Mouse (Mus musculus) lung, postnatal 25 days (tissue): ENCODE results near the gene 2210016L21Rik.
"Not testable (repeated sequence)": the region's sequence is repeated elsewhere in the genome, so short reads cannot be mapped to it uniquely, and the experiment has no call there.

Source experiments
- DNase-seq: peaks from one replicate; pipeline ENCODE4 v3.0.0; 2022; ENCODE audit warnings: low spot score

Gene 2210016L21Rik

GRCm38 (mm10) chr5:114942074-114942765 lies at the start of gene 2210016L21Rik:
Gene 2210016L21Rik (plus strand): TSS chr5:114942158.
- DNase-seq = peak; percentile 90

GRCm38 (mm10) chr5:114895542-114895941 lies 46.4 kb upstream of the 2210016L21Rik start:
- no peak for DNase-seq

DNA sequence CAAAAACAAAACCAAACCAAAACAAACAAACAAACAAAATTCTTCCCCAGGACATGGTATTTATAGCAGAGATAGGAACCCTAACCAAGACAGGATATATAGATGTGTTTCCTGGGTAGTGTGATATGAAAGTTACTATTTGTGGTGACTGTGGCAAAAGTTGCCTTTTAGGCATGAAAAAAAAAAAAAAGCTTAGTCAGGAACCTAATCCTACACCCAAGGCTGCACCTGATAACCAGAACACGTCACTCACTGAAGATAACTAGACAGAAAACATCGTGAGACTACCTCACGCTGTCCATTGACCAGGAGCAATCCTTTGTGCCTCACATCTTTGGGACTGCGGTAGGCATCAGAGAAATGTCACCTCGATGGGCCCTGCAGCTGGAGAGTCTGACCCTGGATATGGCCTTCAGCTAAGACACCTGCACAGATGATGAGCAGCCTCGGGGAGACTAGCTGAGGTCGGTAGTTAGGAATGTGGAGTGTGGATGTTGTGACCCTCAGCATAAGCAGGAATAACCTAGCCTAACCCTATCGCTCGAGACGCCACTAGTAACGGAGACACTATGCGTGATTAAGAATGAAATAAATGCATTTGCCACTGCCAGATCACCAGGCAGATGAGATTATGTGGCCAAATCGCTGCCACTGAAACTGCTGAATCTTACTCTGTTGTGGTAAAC lies 45.1 kb upstream of the 2210016L21Rik start, which contains the start of gene Oasl2:
TSS of gene Oasl2 (plus strand) at position 249 of the 686 bp plus-strand sequence.
- no peak for DNase-seq

DNA sequence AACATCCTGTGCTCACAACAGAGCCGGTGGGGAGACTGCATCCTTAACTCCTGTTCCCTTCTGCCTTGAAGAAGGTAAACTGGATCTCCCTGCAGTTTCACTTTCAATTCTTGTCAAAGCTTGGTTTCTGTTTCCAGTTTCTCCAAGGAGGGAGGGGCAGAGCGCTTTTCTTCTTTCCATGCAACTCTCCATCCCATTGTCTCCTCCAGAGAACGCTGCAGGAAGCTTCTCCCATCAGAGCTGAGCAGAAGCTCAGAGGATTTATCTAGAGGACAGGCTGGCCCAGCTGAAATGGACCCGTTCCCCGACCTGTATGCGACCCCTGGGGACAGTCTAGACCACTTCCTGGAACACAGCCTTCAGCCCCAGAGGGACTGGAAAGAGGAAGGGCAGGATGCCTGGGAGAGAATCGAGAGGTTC lies 44.6 kb upstream of the 2210016L21Rik start:
- peak; percentile 57 for DNase-seq

DNA sequence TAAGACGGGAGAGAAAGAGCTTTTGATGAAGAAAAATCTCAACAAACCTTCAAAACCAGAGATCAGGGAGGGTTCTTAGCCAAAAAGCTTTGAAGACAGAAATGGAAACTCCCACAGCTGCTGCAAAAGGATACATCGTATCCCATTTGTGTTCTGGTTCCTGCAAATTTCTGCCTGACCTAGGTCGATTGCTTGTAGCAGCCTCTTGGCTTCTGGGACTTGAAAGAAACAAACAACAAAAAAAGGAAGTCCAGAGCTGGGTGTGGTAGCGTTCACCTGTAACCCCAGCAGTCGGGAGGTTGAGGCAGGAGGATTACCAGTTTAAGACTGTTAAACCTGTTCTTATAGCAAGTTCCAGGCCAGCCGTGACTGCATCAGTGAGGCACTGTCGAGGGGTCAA lies 43.1 kb upstream of the 2210016L21Rik start:
- no peak for DNase-seq

GRCm38 (mm10) chr5:114902413-114902812 lies 39.5 kb upstream of the 2210016L21Rik start:
- peak; percentile 18 for DNase-seq

- DNase-seq = no peak
These were observed 33.2 kb upstream of the 2210016L21Rik start for GRCm38 (mm10) chr5:114908598-114909305.

DNA sequence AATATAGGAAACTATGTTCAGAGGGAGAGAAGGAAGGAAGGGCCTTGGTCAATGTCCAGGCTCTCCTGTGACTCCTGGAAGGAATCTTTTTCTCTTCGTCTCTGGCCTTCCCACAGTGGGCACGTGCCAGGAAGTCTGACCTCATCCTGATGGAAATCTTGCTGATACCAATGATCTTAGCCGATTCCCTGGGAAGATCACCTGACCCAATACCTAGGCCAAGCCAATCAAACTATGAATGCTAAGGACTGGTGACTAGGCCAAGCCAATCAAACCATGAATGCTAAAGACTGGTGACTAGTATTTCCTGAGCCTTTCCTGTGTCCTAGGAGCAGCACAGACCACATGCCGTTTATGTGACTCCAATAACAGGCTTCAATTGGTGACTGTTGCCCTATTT lies 28.3 kb upstream of the 2210016L21Rik start:
- DNase-seq = no peak

GRCm38 (mm10) chr5:114914855-114915254 lies 27.1 kb upstream of the 2210016L21Rik start:
- DNase-seq = no peak

DNA sequence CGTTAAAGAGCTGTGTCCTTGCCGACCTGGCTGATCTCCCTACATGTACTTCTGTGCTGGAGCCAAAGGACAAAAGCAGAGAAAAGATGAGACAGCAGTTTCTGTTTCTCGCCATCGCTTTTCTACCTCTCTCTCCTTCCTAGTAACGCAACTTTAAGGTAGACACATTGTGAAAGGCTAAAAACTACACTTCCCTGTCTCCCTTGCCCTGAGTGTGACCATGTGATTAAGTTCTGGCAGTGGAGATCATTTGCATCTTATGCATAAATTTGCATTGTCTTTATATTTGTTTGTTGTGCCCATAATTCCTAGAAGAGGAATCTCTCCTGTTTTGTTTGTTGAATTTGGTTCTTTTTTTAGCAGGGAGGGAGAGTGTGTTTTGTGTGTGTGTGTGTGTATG lies 26.1 kb upstream of the 2210016L21Rik start:
- DNase-seq = no peak

DNA sequence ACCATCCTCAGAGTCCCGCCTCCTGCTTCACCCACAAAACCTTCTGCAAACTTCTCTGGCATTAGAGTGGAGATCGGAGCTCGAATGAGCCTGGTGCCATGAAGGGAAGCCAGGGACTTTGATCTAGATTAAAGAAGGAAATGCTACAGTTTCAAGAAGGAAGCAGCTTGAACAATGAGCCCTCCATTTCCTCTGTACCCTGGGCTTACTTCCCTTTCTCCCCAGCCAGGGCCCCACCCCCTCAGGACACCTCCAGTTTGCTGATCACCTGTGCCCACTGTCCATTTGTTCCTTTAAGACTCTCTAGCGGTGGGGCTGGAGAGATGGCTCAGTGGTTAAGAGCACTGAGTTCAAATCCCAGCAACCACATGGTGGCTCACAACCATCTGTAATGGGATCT lies 25.2 kb upstream of the 2210016L21Rik start:
- DNase-seq = peak; percentile 10

DNA sequence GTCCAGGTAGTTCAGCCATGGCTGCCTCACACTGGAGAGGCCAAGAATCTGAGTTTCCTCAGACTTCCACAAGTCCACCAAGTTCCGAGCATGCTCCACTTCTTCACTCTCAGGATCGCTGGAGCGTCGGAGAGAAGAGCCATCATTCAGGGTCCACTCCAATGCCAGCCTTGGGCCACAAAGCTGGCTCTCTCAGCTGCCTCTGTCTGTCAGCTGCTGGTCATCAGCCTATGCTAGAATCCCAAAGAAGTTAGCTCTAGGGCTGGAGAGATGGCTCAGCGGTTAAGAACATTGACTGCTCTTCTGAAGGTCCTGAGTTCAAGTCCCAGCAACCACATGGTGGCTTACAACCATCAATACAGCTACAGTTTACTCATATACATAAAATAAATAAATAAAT lies 24.6 kb upstream of the 2210016L21Rik start:
- not testable (repeated sequence) for DNase-seq

DNA sequence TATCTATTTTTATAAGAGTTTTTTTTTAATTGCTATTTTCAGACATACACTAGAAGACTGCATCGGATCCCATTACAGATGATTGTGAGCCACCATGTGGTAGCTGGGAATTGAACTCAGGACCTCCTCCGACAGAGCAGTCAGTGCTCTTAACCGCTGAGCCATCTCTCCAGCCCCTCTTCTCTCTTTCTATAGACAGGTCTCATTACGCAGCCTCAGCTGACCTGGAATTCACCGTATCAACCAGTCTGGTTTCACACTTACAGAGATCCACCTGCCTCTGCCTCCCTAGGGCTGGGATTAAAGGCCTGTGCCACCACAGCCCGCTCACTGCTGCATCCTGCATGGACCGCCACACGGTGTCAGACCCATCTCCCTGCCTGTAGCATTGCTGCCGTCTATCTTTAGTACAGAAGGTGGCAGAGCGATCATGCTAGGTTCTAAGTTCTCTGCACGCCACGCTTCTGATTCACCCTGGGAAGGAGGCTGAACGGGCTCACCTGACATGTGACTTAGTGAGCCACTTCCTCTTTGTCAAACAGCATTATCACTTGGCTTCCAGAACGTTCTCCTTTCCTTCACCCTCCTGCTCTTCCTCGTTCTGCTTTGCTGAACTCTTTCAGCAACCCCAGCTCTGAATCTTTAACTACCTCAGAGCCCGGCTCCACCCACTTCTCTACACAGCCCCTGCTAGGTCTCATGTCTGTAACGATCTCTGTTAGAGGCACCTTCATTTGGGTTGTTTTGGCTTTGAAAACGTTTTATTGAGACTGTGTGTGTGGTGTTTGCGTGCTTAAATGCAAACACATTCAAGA lies 20.2 kb upstream of the 2210016L21Rik start:
- DNase-seq = peak; percentile 65

GRCm38 (mm10) chr5:114922366-114922731 lies 19.6 kb upstream of the 2210016L21Rik start:
- DNase-seq = no peak

GRCm38 (mm10) chr5:114922998-114923473 lies 18.9 kb upstream of the 2210016L21Rik start, which contains the start of gene Oasl1:
Gene Oasl1 (plus strand): TSS chr5:114923240.
- peak; percentile 39 for DNase-seq

DNA sequence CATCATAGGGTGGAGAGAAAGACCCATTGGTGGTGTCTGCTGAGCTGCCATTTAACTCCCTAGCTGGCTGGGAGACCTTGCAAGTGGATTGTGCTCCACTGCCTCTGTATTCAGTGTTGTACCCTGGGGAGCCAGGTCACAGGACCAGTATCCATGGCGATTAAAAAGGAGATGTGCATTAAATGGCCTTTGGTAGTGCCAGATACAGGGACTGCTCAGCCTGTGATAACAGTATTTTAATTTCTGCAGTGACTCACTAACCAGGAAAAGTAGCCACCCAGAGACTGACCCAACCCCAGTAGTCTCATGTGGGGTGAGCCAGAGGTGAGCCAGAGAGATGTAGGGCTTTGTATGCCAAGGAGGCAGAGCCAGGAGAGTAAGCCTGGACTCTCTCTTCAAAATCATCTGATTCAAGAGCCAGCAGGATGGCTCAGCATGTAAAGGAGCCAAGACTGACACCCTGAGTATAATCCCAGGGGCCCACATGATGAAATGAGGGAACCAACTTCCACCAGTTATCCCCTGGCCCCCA lies 15.7 kb upstream of the 2210016L21Rik start:
- no peak for DNase-seq

DNA sequence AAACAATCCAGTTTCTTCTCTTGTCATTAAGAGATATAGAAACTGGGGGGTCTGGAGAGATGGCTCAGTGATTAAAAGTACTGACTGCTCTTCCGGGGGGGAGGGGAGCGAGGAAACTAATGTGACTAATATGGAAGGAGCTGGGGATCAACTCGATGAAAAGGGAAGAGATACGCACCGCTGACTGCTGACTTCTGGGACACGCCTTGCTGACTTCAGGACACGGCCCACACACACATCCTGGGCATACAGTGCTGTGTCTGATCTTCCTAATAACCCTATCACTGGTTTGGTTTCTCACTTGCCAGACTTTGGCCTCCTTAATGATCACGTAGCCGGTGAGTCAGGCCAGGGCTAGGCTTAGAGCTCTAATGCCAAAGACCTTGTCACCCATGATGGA lies 15.2 kb upstream of the 2210016L21Rik start:
- no peak for DNase-seq

GRCm38 (mm10) chr5:114931626-114932025 lies 10.3 kb upstream of the 2210016L21Rik start:
- no peak for DNase-seq

GRCm38 (mm10) chr5:114933206-114933605 lies 8.8 kb upstream of the 2210016L21Rik start:
- DNase-seq = no peak

DNA sequence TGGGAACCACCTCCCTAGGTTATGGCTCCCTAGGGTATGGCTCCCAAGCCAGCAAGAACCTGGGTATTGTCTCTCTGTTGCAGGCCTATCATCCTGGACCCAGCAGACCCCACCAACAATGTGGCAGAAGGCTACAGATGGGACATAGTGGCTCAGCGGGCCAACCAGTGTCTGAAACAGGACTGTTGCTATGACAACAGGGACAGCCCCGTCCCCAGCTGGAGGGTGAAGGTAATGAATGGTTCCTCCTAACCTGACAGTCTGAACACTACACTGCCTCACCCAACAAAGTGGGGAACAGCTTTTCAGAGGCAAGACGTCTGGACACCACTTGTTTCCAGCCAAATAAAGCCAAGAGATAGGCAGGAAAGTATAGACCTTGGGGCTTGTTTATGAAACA lies 6.1 kb upstream of the 2210016L21Rik start:
- no peak for DNase-seq

- not testable (repeated sequence) for DNase-seq
These were observed 820 bp upstream of the 2210016L21Rik start for GRCm38 (mm10) chr5:114941138-114941537.

DNA sequence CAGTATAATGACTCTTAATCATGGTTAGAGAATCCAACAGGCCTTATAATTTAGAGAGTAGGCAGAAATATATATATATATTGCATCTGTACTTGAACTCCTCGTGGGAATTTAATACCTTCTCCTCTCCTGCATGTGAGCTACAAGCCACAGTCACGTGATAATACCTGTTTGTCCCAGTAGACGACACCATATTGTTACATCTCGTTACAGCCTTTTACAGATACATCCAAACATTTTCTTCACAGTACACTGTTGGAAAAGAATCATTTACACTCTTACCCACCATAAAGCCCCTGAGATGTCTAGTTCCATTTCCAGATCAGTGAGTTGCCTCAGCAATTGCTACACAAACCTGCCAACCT lies 790 bp downstream of the 2210016L21Rik start:
- no peak for DNase-seq
